8 mouse cellular contexts compared by ENCODE assay signal in the genomic region with DNA sequence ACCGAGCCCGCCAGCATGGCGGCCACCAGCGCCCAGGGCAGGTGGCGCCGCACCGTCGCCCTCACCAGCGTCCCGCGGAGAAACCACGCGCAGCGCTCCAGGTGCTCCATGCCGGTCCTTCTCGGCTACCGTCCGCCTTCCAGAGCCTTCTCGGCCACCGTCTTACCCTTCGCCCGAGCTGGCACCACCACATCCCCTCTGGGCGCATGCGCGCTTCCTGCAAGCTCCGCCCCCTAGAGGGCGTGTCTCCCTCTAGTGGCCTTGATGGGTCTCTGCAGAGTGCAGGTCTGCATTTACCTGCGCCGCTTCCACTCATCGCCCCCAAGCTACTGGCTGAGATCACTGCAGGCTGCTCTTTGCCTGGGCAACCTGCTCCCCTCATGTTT. TPM values are rescaled to one million over a fixed set of nuclear protein-coding genes. Genes with fewer than 3 reads are reported as not detected.
DNase-seq lines count a peak whose midpoint lies in the region; ATAC-seq lines count a peak whose summit lies in the region.

A gene (minus strand): TSS at position 164 of the 386 bp plus-strand sequence.

- H3K4me3 ChIP-seq in forebrain, embryonic 11.5 days (ENCODE audit: low read depth, low read length) = peak within 1 kb of the TSS; percentile 80
- H3K4me3 ChIP-seq in heart, embryonic 16.5 days (ENCODE audit: low read length) = peak within 1 kb of the TSS; percentile 78
- peak within 1 kb of the TSS; percentile 89 for H3K4me3 ChIP-seq in liver, embryonic 15.5 days (replicated peaks)
- H3K4me3 ChIP-seq in neural tube, embryonic 12.5 days = peak within 1 kb of the TSS; percentile 66

- DNase-seq in CD8-positive naive resting alpha-beta T cell, adult 2 months (ENCODE audit: low read depth in 2 of 2, low spot score in 2 of 2) = peak; percentile 96
- peak; percentile 97 for DNase-seq in c-Kit-positive CD71-negative TER-119-negative erythroid progenitor cells, embryonic 14.5 days (ENCODE audit: low read depth)
- peak; percentile 99 for DNase-seq in forebrain, embryonic 11.5 days (ENCODE audit: low spot score)
- DNase-seq in kidney, postnatal 36 days = peak; percentile 97
- DNase-seq in telencephalon, adult 2 months (ENCODE audit: low read depth, low spot score) = peak; percentile 92

- peak within 1 kb of the TSS; percentile 84 for H3K9ac ChIP-seq in forebrain, embryonic 11.5 days (ENCODE audit: low read length)
- H3K9ac ChIP-seq in heart, embryonic 16.5 days (ENCODE audit: low read length) = peak within 1 kb of the TSS; percentile 88
- peak within 1 kb of the TSS; percentile 68 for H3K9ac ChIP-seq in liver, embryonic 15.5 days
- peak within 1 kb of the TSS; percentile 74 for H3K9ac ChIP-seq in neural tube, embryonic 12.5 days

- peak; percentile 94 for ATAC-seq in forebrain, embryonic 11.5 days (replicated peaks; ENCODE audit: low FRiP score)
- ATAC-seq in heart, embryonic 16.5 days (replicated peaks; ENCODE audit: extremely low read depth, insufficient read depth, low FRiP score) = peak; percentile 94
- ATAC-seq in liver, embryonic 15.5 days (ENCODE audit: insufficient read depth) = peak; percentile 96
- ATAC-seq in neural tube, embryonic 12.5 days (ENCODE audit: low FRiP score, low read depth) = peak; percentile 95

- no peaks in the 10 kb centered on the region for H3K27me3 ChIP-seq in forebrain, embryonic 11.5 days (ENCODE audit: control insufficient read depth, insufficient read depth, low read length)
- no peaks in the 10 kb centered on the region for H3K27me3 ChIP-seq in heart, embryonic 16.5 days (ENCODE audit: control insufficient read depth, insufficient read depth, low read length)
- H3K27me3 ChIP-seq in liver, embryonic 15.5 days = no peaks in the 10 kb centered on the region
- no peaks in the 10 kb centered on the region for H3K27me3 ChIP-seq in neural tube, embryonic 12.5 days (replicated peaks)

- H3K4me2 ChIP-seq in forebrain, embryonic 11.5 days (ENCODE audit: low read depth, low read length, severe bottlenecking) = peak within 1 kb of the TSS; percentile 83
- peak within 1 kb of the TSS; percentile 93 for H3K4me2 ChIP-seq in heart, embryonic 16.5 days (ENCODE audit: low read depth, low read length)
- H3K4me2 ChIP-seq in liver, embryonic 15.5 days = peak within 1 kb of the TSS; percentile 94
- H3K4me2 ChIP-seq in neural tube, embryonic 12.5 days (replicated peaks) = peak within 1 kb of the TSS; percentile 75

- peaks cover 2% of the 10 kb centered on the region; the same call in 1 of the 2 replicates for H3K36me3 ChIP-seq in forebrain, embryonic 11.5 days (ENCODE audit: control insufficient read depth, insufficient read depth, low read length)
- peaks cover 8% of the 10 kb centered on the region; the same call in 1 of the 2 replicates for H3K36me3 ChIP-seq in heart, embryonic 16.5 days (ENCODE audit: control insufficient read depth, insufficient read depth)
- H3K36me3 ChIP-seq in liver, embryonic 15.5 days (replicated peaks) = peaks cover 23% of the 10 kb centered on the region
- H3K36me3 ChIP-seq in neural tube, embryonic 12.5 days = peaks cover 22% of the 10 kb centered on the region

- H3K9me3 ChIP-seq in forebrain, embryonic 11.5 days (ENCODE audit: control insufficient read depth, low read length) = no peaks in the 10 kb centered on the region
- H3K9me3 ChIP-seq in heart, embryonic 16.5 days (replicated peaks; ENCODE audit: control insufficient read depth, low read length) = no peaks in the 10 kb centered on the region
- H3K9me3 ChIP-seq in liver, embryonic 15.5 days (replicated peaks) = no peaks in the 10 kb centered on the region
- H3K9me3 ChIP-seq in neural tube, embryonic 12.5 days = no peaks in the 10 kb centered on the region

- WGBS in forebrain, embryonic 11.5 days = under 1% methylated on average over 27 of the region's 30 CpGs
- WGBS in heart, embryonic 16.5 days = under 1% methylated on average over 30 of the region's 30 CpGs
- WGBS in liver, embryonic 15.5 days (ENCODE audit: insufficient replicate concordance) = under 1% methylated on average over 28 of the region's 30 CpGs
- under 1% methylated on average over 30 of the region's 30 CpGs for WGBS in neural tube, embryonic 12.5 days

- peaks cover 6% of the 10 kb centered on the region; the same call in 1 of the 2 replicates for H3K4me1 ChIP-seq in forebrain, embryonic 11.5 days (replicated peaks; ENCODE audit: control insufficient read depth, insufficient read depth, low read length)
- peaks cover 10% of the 10 kb centered on the region for H3K4me1 ChIP-seq in heart, embryonic 16.5 days (ENCODE audit: control insufficient read depth, insufficient read depth, low read length)
- peaks cover 18% of the 10 kb centered on the region for H3K4me1 ChIP-seq in liver, embryonic 15.5 days (replicated peaks)
- peaks cover 9% of the 10 kb centered on the region; the same call in 1 of the 2 replicates for H3K4me1 ChIP-seq in neural tube, embryonic 12.5 days

- H3K27ac ChIP-seq in forebrain, embryonic 11.5 days (ENCODE audit: low read depth, low read length) = no peak within 1 kb of the TSS
- peak within 1 kb of the TSS; percentile 75 for H3K27ac ChIP-seq in heart, embryonic 16.5 days (ENCODE audit: low read length)
- H3K27ac ChIP-seq in liver, embryonic 15.5 days (replicated peaks) = peak within 1 kb of the TSS; percentile 78
- H3K27ac ChIP-seq in neural tube, embryonic 12.5 days = no peak within 1 kb of the TSS

RNA-seq across cellular contexts. Expression of the gene that starts here (rescaled TPM):
- 11.3 and 12.5 TPM in 2 replicates for polyA plus RNA-seq in forebrain, embryonic 11.5 days (2014; fragmentation: Nextera tagmentation; extraction: Ambion mirVana)
- polyA plus RNA-seq in heart, embryonic 16.5 days (2015; fragmentation: Nextera tagmentation; extraction: Ambion mirVana) = 14.7 and 15.3 TPM in 2 replicates
- polyA plus RNA-seq in liver, embryonic 15.5 days (2015; fragmentation: Nextera tagmentation; extraction: Ambion mirVana) = 3.8 and 4.6 TPM in 2 replicates
- polyA plus RNA-seq in neural tube, embryonic 12.5 days (2016; fragmentation: Nextera tagmentation; extraction: Ambion mirVana) = 12.7 and 14.2 TPM in 2 replicates

Comparison
In these comparisons a context has a peak if more than half of its experiments do, and no peak if none do; other contexts are left out.
1. H3K27ac ChIP-seq: peak in heart, embryonic 16.5 days (single experiment) and liver, embryonic 15.5 days (single experiment); none in forebrain, embryonic 11.5 days (single experiment) and neural tube, embryonic 12.5 days (single experiment).
2. Peak in every context shown above with its lines, with median percentiles within 50 percentile points of each other: DNase-seq, ATAC-seq, H3K4me2 ChIP-seq, H3K4me3 ChIP-seq and H3K9ac ChIP-seq.